Mouse (Mus musculus): Measurements from ENCODE around the gene Ppp3ca. TPM values are rescaled to one million over a fixed set of nuclear protein-coding genes. Genes with fewer than 3 reads are reported as not detected.
A peak's percentile ranks its signal among the peaks of the same experiment; 100 is the strongest.
"Not testable (repeated sequence)": the region's sequence is repeated elsewhere in the genome, so short reads cannot be mapped to it uniquely, and the experiment has no call there.

Gene Ppp3ca
- polyA plus RNA-seq, 1 experiment from 2014 or later, result 64.6 TPM

GRCm38 (mm10) chr3:136691984-136692383 is 22.1 kb downstream of the Ppp3ca start:
- ATAC-seq (ENCODE audit: borderline replicate concordance, extremely low read depth, low FRiP score, low TSS enrichment), result no peak
- Histone ChIP-seq H3K9ac (no peak overlapping the region), H3K27me3 (no peaks in the 10 kb centered on the region), H3K9me3 (no peaks in the 10 kb centered on the region), H3K4me3 (no peak overlapping the region), H3K36me3 (no peaks in the 10 kb centered on the region), H3K27ac (no peak overlapping the region), H3K4me2 (no peak overlapping the region), H3K4me1 (peaks cover 12% of the 10 kb centered on the region; the same call in 1 of the 2 replicates)
- 63% methylated on average over 7 of the region's 7 CpGs for WGBS

- no peak for ATAC-seq (ENCODE audit: borderline replicate concordance, extremely low read depth, low FRiP score, low TSS enrichment)
- Histone ChIP-seq H3K9me3 (no peaks in the 10 kb centered on the region), H3K4me3 (no peak overlapping the region), H3K4me2 (no peak overlapping the region), H3K27me3 (no peaks in the 10 kb centered on the region), H3K4me1 (no peaks in the 10 kb centered on the region), H3K9ac (no peak overlapping the region), H3K27ac (no peak overlapping the region), H3K36me3 (no peaks in the 10 kb centered on the region)
- WGBS, result 91% methylated on average over 1 of the region's 1 CpGs
Observed at GRCm38 (mm10) chr3:136693547-136693946, 23.6 kb downstream of the Ppp3ca start.

GRCm38 (mm10) chr3:136697626-136698191 is 27.8 kb downstream of the Ppp3ca start:
- no peak for ATAC-seq (ENCODE audit: borderline replicate concordance, extremely low read depth, low FRiP score, low TSS enrichment)
- WGBS, result 74% methylated on average over 3 of the region's 3 CpGs
- no peak overlapping the region for H3K27ac ChIP-seq

GRCm38 (mm10) chr3:136699711-136700110 is 29.8 kb downstream of the Ppp3ca start:
- not testable (repeated sequence) for H3K36me3 ChIP-seq; H3K27ac ChIP-seq; ATAC-seq (ENCODE audit: borderline replicate concordance, extremely low read depth, low FRiP score, low TSS enrichment); H3K9me3 ChIP-seq; H3K27me3 ChIP-seq; H3K9ac ChIP-seq; H3K4me3 ChIP-seq; H3K4me2 ChIP-seq
- H3K4me1 ChIP-seq, result peaks cover 14% of the 10 kb centered on the region

More at GRCm38 (mm10) chr3:136697626-136698191, 27.8 kb downstream of the Ppp3ca start:
- Histone ChIP-seq H3K36me3 (no peaks in the 10 kb centered on the region), H3K27me3 (no peaks in the 10 kb centered on the region), H3K4me3 (no peak overlapping the region), H3K4me2 (no peak overlapping the region), H3K9ac (no peak overlapping the region), H3K4me1 (peaks cover 10% of the 10 kb centered on the region), H3K9me3 (no peaks in the 10 kb centered on the region)

- Histone ChIP-seq H3K9me3 (no peaks in the 10 kb centered on the region), H3K36me3 (no peaks in the 10 kb centered on the region), H3K4me1 (peaks cover 16% of the 10 kb centered on the region), H3K9ac (no peak overlapping the region), H3K4me2 (0 out of 2 replicates have a peak overlapping the region, but pooled peaks have one; percentile 11), H3K27ac (no peak overlapping the region), H3K4me3 (no peak overlapping the region), H3K27me3 (no peaks in the 10 kb centered on the region)
- ATAC-seq (ENCODE audit: borderline replicate concordance, extremely low read depth, low FRiP score, low TSS enrichment), result no peak
- 38% methylated on average over 11 of the region's 11 CpGs for WGBS
Observed at GRCm38 (mm10) chr3:136700447-136701009, 30.6 kb downstream of the Ppp3ca start.

GRCm38 (mm10) chr3:136702861-136703260 is 32.9 kb downstream of the Ppp3ca start:
- H3K4me3 ChIP-seq, result no peak overlapping the region
- H3K4me2 ChIP-seq, result no peak overlapping the region
- H3K27me3 ChIP-seq, result no peaks in the 10 kb centered on the region
- no peak overlapping the region for H3K9ac ChIP-seq
- no peak for ATAC-seq (ENCODE audit: borderline replicate concordance, extremely low read depth, low FRiP score, low TSS enrichment)
- no peak overlapping the region for H3K27ac ChIP-seq
- no peaks in the 10 kb centered on the region for H3K36me3 ChIP-seq
- H3K4me1 ChIP-seq, result peaks cover 22% of the 10 kb centered on the region
- no peaks in the 10 kb centered on the region for H3K9me3 ChIP-seq
- 50% methylated on average over 2 of the region's 2 CpGs for WGBS

GRCm38 (mm10) chr3:136704515-136705247 is 34.8 kb downstream of the Ppp3ca start:
- H3K4me1 ChIP-seq, result peaks cover 26% of the 10 kb centered on the region
- H3K4me3 ChIP-seq, result no peak overlapping the region
- no peak for ATAC-seq (ENCODE audit: borderline replicate concordance, extremely low read depth, low FRiP score, low TSS enrichment)
- no peaks in the 10 kb centered on the region for H3K9me3 ChIP-seq
- H3K36me3 ChIP-seq, result no peaks in the 10 kb centered on the region
- H3K9ac ChIP-seq, result no peak overlapping the region
- no peak overlapping the region for H3K4me2 ChIP-seq
- no peak overlapping the region for H3K27ac ChIP-seq
- no peaks in the 10 kb centered on the region for H3K27me3 ChIP-seq
- 66% methylated on average over 12 of the region's 12 CpGs for WGBS

GRCm38 (mm10) chr3:136706048-136706447 is 36.1 kb downstream of the Ppp3ca start:
- H3K4me3 ChIP-seq, result no peak overlapping the region
- WGBS, result 77% methylated on average over 4 of the region's 4 CpGs
- no peak overlapping the region for H3K4me2 ChIP-seq
- H3K4me1 ChIP-seq, result peaks cover 25% of the 10 kb centered on the region
- no peak for ATAC-seq (ENCODE audit: borderline replicate concordance, extremely low read depth, low FRiP score, low TSS enrichment)
- no peak overlapping the region for H3K27ac ChIP-seq
- H3K9me3 ChIP-seq, result no peaks in the 10 kb centered on the region
- no peaks in the 10 kb centered on the region for H3K27me3 ChIP-seq
- H3K36me3 ChIP-seq, result no peaks in the 10 kb centered on the region
- H3K9ac ChIP-seq, result no peak overlapping the region

- WGBS, result 78% methylated on average over 7 of the region's 7 CpGs
- Histone ChIP-seq H3K36me3 (no peaks in the 10 kb centered on the region), H3K4me1 (peaks cover 24% of the 10 kb centered on the region), H3K27me3 (no peaks in the 10 kb centered on the region), H3K9ac (no peak overlapping the region), H3K9me3 (no peaks in the 10 kb centered on the region), H3K27ac (no peak overlapping the region), H3K4me3 (no peak overlapping the region), H3K4me2 (no peak overlapping the region)
- ATAC-seq (ENCODE audit: borderline replicate concordance, extremely low read depth, low FRiP score, low TSS enrichment), result no peak
Observed at GRCm38 (mm10) chr3:136706771-136707170, 36.8 kb downstream of the Ppp3ca start.

GRCm38 (mm10) chr3:136707222-136708019 is 37.5 kb downstream of the Ppp3ca start:
- ATAC-seq (ENCODE audit: borderline replicate concordance, extremely low read depth, low FRiP score, low TSS enrichment), result no peak
- H3K36me3 ChIP-seq, result no peaks in the 10 kb centered on the region

GRCm38 (mm10) chr3:136708230-136708629 is 38.3 kb downstream of the Ppp3ca start:
- Histone ChIP-seq H3K4me1 (peaks cover 23% of the 10 kb centered on the region), H3K36me3 (no peaks in the 10 kb centered on the region), H3K27me3 (no peaks in the 10 kb centered on the region), H3K27ac (no peak overlapping the region), H3K9me3 (no peaks in the 10 kb centered on the region), H3K4me2 (no peak overlapping the region), H3K4me3 (no peak overlapping the region), H3K9ac (no peak overlapping the region)
- ATAC-seq (ENCODE audit: borderline replicate concordance, extremely low read depth, low FRiP score, low TSS enrichment), result no peak
- 34% methylated on average over 1 of the region's 1 CpGs for WGBS

More at GRCm38 (mm10) chr3:136707222-136708019, 37.5 kb downstream of the Ppp3ca start:
- H3K4me2 ChIP-seq, result no peak overlapping the region
- peaks cover 23% of the 10 kb centered on the region for H3K4me1 ChIP-seq
- 38% methylated on average over 3 of the region's 3 CpGs for WGBS
- H3K27ac ChIP-seq, result no peak overlapping the region
- H3K27me3 ChIP-seq, result no peaks in the 10 kb centered on the region
- H3K4me3 ChIP-seq, result no peak overlapping the region
- no peak overlapping the region for H3K9ac ChIP-seq
- no peaks in the 10 kb centered on the region for H3K9me3 ChIP-seq
